Mouse (Mus musculus): ENCODE measurements around the gene Dnajb8.

The Dnajb8 gene

DNA sequence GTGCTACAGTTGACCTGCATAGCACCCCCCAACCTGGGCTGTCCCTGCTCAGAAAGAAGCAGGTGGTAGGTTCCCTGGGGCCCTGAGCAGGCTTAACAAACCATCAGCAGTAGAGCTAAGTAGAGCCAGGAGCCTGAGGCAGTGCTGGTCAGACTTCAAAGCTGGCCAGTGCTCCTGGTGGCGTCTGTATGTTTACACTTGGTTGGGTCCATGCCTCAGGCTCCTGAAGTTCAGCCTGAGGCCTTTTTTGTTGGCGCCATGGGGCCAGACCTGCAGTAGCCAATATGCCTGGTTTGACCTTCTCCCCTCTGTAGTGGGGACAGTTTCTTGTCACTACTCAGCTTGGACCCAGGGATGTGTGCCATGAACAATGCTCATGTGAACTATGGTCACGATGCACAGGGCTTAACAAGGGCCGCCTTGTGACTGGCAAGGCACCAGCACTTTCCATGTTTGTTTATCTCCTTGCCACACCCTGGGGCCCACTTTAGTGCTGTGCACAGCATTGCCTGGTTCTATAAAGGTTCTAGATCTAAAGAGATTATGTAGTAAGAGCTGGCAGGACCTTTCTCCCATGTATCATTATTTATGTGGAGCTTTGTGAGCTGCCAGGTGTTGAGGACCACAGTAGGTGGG lies 70.3 kb downstream of the Dnajb8 start:
- no peak for DNase-seq (ENCODE audit: low spot score)

DNA sequence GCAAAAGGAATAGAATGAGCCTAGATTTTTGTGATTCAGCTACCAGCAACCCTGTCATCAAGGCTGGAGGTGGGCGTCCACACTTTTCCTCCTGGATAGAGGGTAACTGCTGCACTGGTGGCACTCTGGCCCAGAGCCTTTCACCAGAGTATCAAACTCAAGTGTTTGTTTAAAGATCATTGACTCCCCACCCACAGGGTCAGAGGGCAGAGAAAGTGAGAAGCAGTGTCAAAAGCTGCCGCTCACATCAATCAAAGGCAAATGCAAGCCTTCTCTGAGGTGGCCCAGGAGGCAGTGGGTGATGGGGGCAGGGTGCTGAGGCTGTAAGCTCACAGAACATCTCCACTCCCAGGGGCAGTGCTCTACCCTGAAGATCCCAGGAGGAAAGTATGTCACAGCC lies 77.4 kb downstream of the Dnajb8 start:
- DNase-seq (ENCODE audit: low spot score), result no peak

DNA sequence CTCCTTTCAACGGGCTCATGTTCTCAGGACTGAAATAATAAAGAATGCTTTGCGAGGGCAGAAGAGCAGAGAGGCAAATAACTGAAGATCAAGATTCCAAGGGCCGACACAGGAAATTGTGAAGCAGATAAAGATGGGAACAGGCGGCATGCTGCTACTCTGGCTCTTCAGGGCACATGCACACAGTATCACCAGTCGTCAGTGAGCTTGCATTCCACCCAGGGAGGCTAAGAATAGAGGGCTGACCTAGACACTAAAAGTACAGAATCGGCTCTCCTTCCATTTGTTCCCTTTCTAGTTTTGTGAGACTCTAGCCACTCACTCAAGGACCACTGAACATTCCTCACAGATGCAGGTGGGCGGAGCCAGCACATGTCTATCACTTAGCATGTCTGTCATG lies 79.2 kb downstream of the Dnajb8 start:
- no peak for DNase-seq (ENCODE audit: low spot score)

Data from lung, postnatal 25 days (tissue).